In the genomic region with DNA sequence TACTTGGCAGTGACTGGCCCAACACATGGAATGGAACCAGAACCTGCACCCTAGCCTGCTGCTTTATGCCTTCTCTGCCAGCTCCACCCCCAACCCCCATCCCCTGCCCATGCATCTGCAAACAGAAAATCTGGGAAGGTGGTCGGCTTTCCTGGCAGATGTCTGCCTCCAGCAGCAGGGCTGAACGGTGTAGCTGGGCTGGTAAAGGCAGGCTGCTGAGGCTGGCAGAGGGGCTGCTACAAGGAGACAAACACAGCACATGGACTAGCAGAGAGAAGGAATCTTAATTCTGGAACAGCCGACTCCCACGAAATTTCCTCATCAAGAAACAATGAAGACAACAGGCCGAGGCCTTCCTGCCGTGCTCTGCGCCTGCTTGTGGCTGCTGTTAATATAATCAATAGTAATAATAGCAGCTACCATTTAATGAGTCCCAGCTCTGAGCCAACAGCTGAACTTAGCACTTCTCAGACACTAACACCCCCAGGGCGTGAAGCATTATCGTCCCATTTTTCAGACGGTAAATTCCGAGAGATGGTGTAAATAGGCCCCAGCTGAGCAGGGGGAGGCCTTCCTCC, we compare ENCODE assay signal across 21 mouse cellular contexts. TPM values are rescaled to one million over a fixed set of nuclear protein-coding genes. Genes with fewer than 3 reads are reported as not detected.
A peak's percentile ranks its signal among the peaks of the same experiment; 100 is the strongest.
DNase-seq lines count a peak whose midpoint lies in the region; ATAC-seq and TF ChIP-seq lines count a peak whose summit lies in the region.
"Had no signal": no experiment of that assay in that cellular context is flagged by ENCODE, and none has a peak within 500 bp of the region (broad histone marks: within the 10 kb centered on the region; RNA-seq: fewer than 3 reads in every experiment).

No protein-coding gene starts in this region.

- H3K27me3 ChIP-seq in kidney, embryonic 15.5 days = 0 out of 2 replicates have a peak, but pooled peaks cover 7% of the 10 kb centered on the region
- H3K27me3 ChIP-seq in embryonic facial prominence, embryonic 13.5 days = peaks cover 31% of the 10 kb centered on the region
- H3K27me3 ChIP-seq in hindbrain, embryonic 14.5 days (ENCODE audit: control insufficient read depth, insufficient read depth, low read length) = no peaks in the 10 kb centered on the region
- H3K27me3 ChIP-seq: heart, embryonic 12.5 days; neural tube, embryonic 13.5 days had no signal

- H3K4me2 ChIP-seq in kidney, embryonic 15.5 days = no peak overlapping the region
- no peak overlapping the region for H3K4me2 ChIP-seq in embryonic facial prominence, embryonic 13.5 days
- no peak overlapping the region for H3K4me2 ChIP-seq in hindbrain, embryonic 14.5 days (replicated peaks)
- H3K4me2 ChIP-seq: heart, embryonic 12.5 days; neural tube, embryonic 13.5 days had no signal

- no peak overlapping the region for H3K9ac ChIP-seq in kidney, embryonic 15.5 days
- H3K9ac ChIP-seq in embryonic facial prominence, embryonic 13.5 days = no peak overlapping the region
- no peak overlapping the region for H3K9ac ChIP-seq in hindbrain, embryonic 14.5 days
- H3K9ac ChIP-seq: heart, embryonic 12.5 days; neural tube, embryonic 13.5 days had no signal

- no peak for TF ChIP-seq CTCF in brain, embryonic 14.5 days (IDR thresholded peaks at IDR 0.05; ENCODE audit: borderline replicate concordance, extremely low read depth, insufficient read depth, insufficient read length)

- no peaks in the 10 kb centered on the region for H3K9me3 ChIP-seq in kidney, embryonic 15.5 days (replicated peaks)
- no peaks in the 10 kb centered on the region for H3K9me3 ChIP-seq in embryonic facial prominence, embryonic 13.5 days
- no peaks in the 10 kb centered on the region for H3K9me3 ChIP-seq in hindbrain, embryonic 14.5 days (ENCODE audit: control insufficient read depth, low read length)
- H3K9me3 ChIP-seq: heart, embryonic 12.5 days; neural tube, embryonic 13.5 days had no signal

- 71% methylated on average over 11 of the region's 11 CpGs for WGBS in kidney, embryonic 15.5 days
- 28% methylated on average over 11 of the region's 11 CpGs for WGBS in embryonic facial prominence, embryonic 13.5 days
- WGBS in hindbrain, embryonic 14.5 days = 50% methylated on average over 11 of the region's 11 CpGs

- H3K27ac ChIP-seq in kidney, embryonic 15.5 days = 0 out of 2 replicates have a peak overlapping the region, but pooled peaks have one; percentile 5
- H3K27ac ChIP-seq in embryonic facial prominence, embryonic 13.5 days = peak overlapping the region; percentile 39; the same call in 1 of the 2 replicates
- no peak overlapping the region for H3K27ac ChIP-seq in hindbrain, embryonic 14.5 days
- H3K27ac ChIP-seq: neural tube, embryonic 13.5 days had no signal

- no peaks in the 10 kb centered on the region for H3K36me3 ChIP-seq in kidney, embryonic 15.5 days
- no peaks in the 10 kb centered on the region for H3K36me3 ChIP-seq in embryonic facial prominence, embryonic 13.5 days
- no peaks in the 10 kb centered on the region for H3K36me3 ChIP-seq in hindbrain, embryonic 14.5 days (replicated peaks; ENCODE audit: control insufficient read depth, insufficient read depth)
- H3K36me3 ChIP-seq: G1E; heart, embryonic 12.5 days; neural tube, embryonic 13.5 days had no signal

- ATAC-seq in kidney, embryonic 15.5 days (replicated peaks; ENCODE audit: low FRiP score) = no peak
- ATAC-seq in embryonic facial prominence, embryonic 13.5 days (ENCODE audit: insufficient number of reproducible peaks, insufficient read depth, low FRiP score, low TSS enrichment, low read depth) = no peak
- 0 out of 2 replicates have a peak, but pooled peaks have one; percentile 39 for ATAC-seq in hindbrain, embryonic 14.5 days (ENCODE audit: low FRiP score)
- ATAC-seq: midbrain, embryonic 16.5 days had no signal

- H3K4me3 ChIP-seq in kidney, embryonic 15.5 days (replicated peaks) = no peak overlapping the region
- no peak overlapping the region for H3K4me3 ChIP-seq in embryonic facial prominence, embryonic 13.5 days
- no peak overlapping the region for H3K4me3 ChIP-seq in hindbrain, embryonic 14.5 days (replicated peaks; ENCODE audit: low read length)
- H3K4me3 ChIP-seq: heart, embryonic 12.5 days; neural tube, embryonic 13.5 days had no signal

- DNase-seq in kidney, postnatal 36 days = no peak
- DNase-seq in brain, embryonic 14.5 days (ENCODE audit: low read depth) = peak; percentile 27
- DNase-seq in hindbrain, embryonic 14.5 days (ENCODE audit: low spot score) = no peak
- no peak for DNase-seq in adrenal gland, adult 8-10 months
- DNase-seq in cerebellum, postnatal 14 days = no peak
- DNase-seq: cerebellum, adult 18-20 months; kidney, adult 9 months; liver; lung, adult 2 months; thymus, adult 2 months had no signal

- H3K4me1 ChIP-seq in kidney, embryonic 15.5 days = peaks cover 42% of the 10 kb centered on the region
- peaks cover 52% of the 10 kb centered on the region for H3K4me1 ChIP-seq in embryonic facial prominence, embryonic 13.5 days
- no peaks in the 10 kb centered on the region for H3K4me1 ChIP-seq in hindbrain, embryonic 14.5 days (replicated peaks; ENCODE audit: control insufficient read depth, insufficient read depth, low read length)

- no peak for TF ChIP-seq POLR2A in brain, embryonic 14.5 days (IDR thresholded peaks at IDR 0.05; ENCODE audit: borderline replicate concordance, extremely low read depth, insufficient read depth, insufficient read length, poor library complexity, severe bottlenecking)

RNA-seq across cellular contexts. Expression of gene Gm12830, which starts 43.8 kb away (rescaled TPM):
- 0.09 and 0.14 TPM in 2 replicates for polyA plus RNA-seq in kidney, embryonic 15.5 days (2015; fragmentation: Nextera tagmentation; extraction: Ambion mirVana)
- polyA plus RNA-seq in brain, embryonic 14.5 days (2012; rRNA removed) = not detected in 2 replicates
- not detected in 2 replicates for polyA plus RNA-seq in embryonic facial prominence, embryonic 13.5 days (2015; fragmentation: Nextera tagmentation; extraction: Ambion mirVana)
- polyA plus RNA-seq in hindbrain, embryonic 14.5 days (2014; fragmentation: Nextera tagmentation; extraction: Ambion mirVana) = not detected in 2 replicates
- not detected for total RNA-seq in adrenal gland, adult 8-10 months (2022)
- total RNA-seq: adrenal gland, adult 18-20 months; common myeloid progenitor, adult 5-6 weeks; gastrocnemius, postnatal 4 days; megakaryocyte, adult 5-6 weeks had no signal
- polyA plus RNA-seq: G1E; heart, embryonic 12.5 days; lung, adult 2 months; midbrain, embryonic 16.5 days; neural tube, embryonic 13.5 days; stomach, embryonic 14.5 days; thymus, adult 2 months had no signal
